Mouse (Mus musculus): ENCODE measurements around the gene Brap.
"Not testable (repeated sequence)": the region's sequence is repeated elsewhere in the genome, so short reads cannot be mapped to it uniquely, and the experiment has no call there.

Brap gene

GRCm38 (mm10) chr5:121670412-121670811, 10.0 kb downstream of the Brap start:
- DNase-seq = peak in 1 of 2 experiments; percentile 64

GRCm38 (mm10) chr5:121682250-121682649, 21.9 kb downstream of the Brap start:
- no peak for DNase-seq

GRCm38 (mm10) chr5:121685495-121685894, 25.1 kb downstream of the Brap start:
- DNase-seq = no peak

- DNase-seq = peak; percentile 35 to 64
These were observed 25.9 kb downstream of the Brap start for GRCm38 (mm10) chr5:121686113-121686898.

- DNase-seq = peak; percentile 78 to 90
These were observed 30.3 kb downstream of the Brap start for GRCm38 (mm10) chr5:121690482-121691211.

- not testable (repeated sequence) for DNase-seq
These were observed 31.1 kb downstream of the Brap start for GRCm38 (mm10) chr5:121691436-121691835.

DNA sequence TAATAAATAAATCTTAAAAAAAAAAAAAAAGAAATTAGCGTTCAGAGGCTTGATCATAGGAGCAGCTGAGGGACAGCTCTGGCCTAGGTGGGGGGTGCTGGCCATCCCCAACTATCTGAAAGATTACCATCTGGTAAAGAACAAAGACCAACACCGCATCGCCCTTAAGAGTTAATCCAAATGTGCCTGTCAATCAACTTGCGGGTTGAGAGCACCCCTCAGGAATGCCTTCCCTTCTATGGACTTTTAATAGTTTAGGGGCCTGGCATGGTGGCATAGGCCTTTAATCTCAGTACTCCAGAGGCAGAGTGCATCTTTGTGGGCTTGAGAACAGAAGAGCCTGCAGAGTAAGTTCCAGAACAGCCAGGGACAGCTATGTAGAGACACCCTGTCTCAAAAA, 32.5 kb downstream of the Brap start:
- no peak for DNase-seq

GRCm38 (mm10) chr5:121696761-121697160, 36.4 kb downstream of the Brap start:
- peak in 1 of 2 experiments; percentile 24 for DNase-seq

- DNase-seq = peak in 1 of 2 experiments; percentile 8
These were observed 39.5 kb downstream of the Brap start for GRCm38 (mm10) chr5:121699891-121700290.

GRCm38 (mm10) chr5:121700496-121700895, 40.1 kb downstream of the Brap start:
- peak in 1 of 2 experiments; percentile 33 for DNase-seq

- DNase-seq = peak in 1 of 2 experiments; percentile 21
These were observed 40.9 kb downstream of the Brap start for GRCm38 (mm10) chr5:121701111-121701769.

- peak; percentile 65 to 80 for DNase-seq
These were observed 43.0 kb downstream of the Brap start for GRCm38 (mm10) chr5:121703341-121703740.

DNA sequence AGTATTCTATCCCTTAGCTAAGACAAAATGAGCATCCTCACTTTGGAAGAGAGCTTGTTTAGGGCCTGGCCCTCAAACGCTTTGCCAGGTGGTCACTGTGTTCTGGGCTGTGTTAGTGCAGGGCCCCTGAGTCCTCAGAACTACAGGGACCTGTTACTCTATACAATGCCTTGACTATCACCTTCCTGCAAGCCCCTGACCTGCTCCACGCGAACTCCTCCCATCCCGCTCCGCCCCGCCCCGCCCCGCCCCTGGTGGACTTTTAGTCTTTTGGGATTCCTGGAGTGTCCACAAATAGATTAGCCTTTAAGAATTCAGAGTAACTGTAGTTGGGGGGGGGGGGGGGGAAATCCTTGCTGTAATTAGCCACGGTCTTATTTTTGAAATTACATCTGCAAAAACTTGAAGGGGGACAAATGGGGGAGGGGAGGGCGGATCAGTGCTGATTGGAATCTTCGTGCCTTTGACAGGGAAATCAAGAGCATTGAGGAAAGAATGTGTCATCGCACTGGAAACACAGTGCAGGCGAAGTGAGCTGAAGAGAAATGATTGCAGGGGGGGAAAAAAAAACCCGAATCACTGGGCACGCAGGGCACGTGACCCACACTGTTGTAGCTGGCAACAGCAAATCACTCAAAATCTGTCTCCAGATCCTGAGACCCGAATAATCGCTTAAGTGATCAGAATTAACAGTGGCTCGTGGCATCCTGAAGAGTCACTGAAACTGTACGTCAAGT, 44.3 kb downstream of the Brap start:
- DNase-seq = peak; percentile 50 to 57

GRCm38 (mm10) chr5:121710402-121710801, 50.0 kb downstream of the Brap start:
- no peak for DNase-seq

GRCm38 (mm10) chr5:121710851-121711173, 50.4 kb downstream of the Brap start:
- DNase-seq = no peak

DNA sequence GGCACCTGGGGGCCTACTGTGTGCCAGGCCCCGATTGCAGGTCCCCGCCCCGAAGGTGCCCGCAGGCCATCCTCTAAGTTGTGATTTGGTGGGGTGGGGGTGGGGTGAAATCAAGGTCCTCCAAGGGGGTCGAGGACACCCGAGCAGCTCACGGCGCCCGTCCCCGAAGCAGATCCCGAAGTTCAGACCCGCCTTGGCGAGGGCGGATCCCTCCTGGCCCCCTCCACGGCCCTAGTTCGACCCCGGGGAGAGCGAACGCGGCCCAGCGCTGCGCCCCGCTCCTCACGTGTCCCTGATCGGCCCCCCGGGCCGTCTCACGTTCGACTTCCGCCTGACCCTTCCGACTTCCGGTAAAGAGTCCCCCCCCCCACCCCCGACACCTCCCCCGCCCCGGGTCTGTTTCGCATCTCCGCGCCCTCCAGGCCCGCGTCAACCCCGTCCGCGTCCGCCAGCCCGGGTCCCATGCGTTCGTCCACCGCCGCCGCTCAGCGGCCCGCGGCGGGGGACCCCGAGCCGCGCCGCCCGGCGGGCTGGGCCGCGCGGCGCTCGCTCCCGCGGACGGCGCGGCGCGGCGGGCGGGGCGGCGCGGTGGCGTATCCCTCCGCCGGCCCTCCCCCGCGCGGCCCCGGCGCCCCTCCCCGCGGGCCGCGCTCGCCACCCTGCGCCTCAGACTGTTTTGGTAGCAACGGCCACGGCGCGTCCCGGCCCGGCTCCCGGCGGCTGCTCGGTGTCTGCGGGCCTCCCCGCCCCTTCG, 51.0 kb downstream of the Brap start, which contains the start of gene Atxn2:
Atxn2 (plus strand) TSS at position 164 of the 754 bp plus-strand sequence.
- peak; percentile 86 to 95 for DNase-seq

GRCm38 (mm10) chr5:121711928-121712231, 51.5 kb downstream of the Brap start:
- DNase-seq = no peak

DNA sequence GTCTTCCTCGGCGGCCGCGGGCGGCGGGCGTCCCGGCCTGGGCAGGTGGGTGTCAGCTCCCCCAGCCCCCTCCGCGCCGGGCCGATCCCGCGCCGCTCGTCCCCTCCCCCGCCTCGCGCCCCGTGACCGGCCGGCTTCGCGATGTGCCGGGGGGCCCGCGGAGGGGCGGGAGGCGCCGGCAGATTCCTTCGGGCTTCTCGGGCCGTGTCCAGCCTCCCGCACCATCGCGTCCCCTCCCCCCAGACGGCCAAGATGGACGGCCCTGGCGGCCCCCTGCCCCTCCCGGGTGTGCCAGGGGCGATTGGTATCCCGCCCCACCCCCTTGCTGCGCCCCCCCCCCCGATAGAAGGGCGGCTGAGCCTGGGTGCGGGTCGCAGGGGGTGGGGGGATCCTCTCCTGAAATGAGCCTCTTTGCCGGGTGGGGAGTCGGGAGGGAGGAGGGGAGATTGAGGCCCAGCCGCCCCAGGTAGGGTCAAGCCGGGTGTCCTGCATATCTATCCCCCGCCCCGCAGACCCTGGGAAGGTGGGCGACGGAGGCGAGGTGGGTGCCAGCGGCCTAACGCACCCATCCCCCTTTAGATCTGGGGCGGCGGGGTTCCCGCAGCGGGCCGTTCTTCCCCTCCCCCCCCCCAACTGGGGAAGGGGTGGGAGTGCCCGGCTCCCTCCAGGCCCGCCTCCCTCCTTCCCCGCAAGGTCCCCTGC, 52.0 kb downstream of the Brap start:
- peak; percentile 38 to 74 for DNase-seq

- peak; percentile 73 to 85 for DNase-seq
These were observed 52.7 kb downstream of the Brap start for GRCm38 (mm10) chr5:121712934-121713538.

GRCm38 (mm10) chr5:121714331-121714730, 54.0 kb downstream of the Brap start:
- peak in 1 of 2 experiments; percentile 31 for DNase-seq

- DNase-seq = peak; percentile 34 to 64
These were observed 54.6 kb downstream of the Brap start for GRCm38 (mm10) chr5:121714928-121715327.

Data from kidney, postnatal 25 days (tissue).